ENCODE assay signal across 7 mouse cellular contexts in genomic region chr2:155929531-155930442, GRCm38 (mm10). TPM values are rescaled to one million over a fixed set of nuclear protein-coding genes. Genes with fewer than 3 reads are reported as not detected.
DNase-seq lines count a peak whose midpoint lies in the region; ATAC-seq lines count a peak whose summit lies in the region.

Gene Uqcc1 (minus strand): TSS chr2:155930310.

- peak within 1 kb of the TSS; percentile 63 for H3K27ac ChIP-seq in embryonic facial prominence, embryonic 11.5 days (replicated peaks; ENCODE audit: low read depth, low read length)
- H3K27ac ChIP-seq in limb, embryonic 11.5 days (replicated peaks; ENCODE audit: low read depth, low read length) = peak within 1 kb of the TSS; percentile 49
- peak within 1 kb of the TSS; percentile 81 for H3K27ac ChIP-seq in midbrain, embryonic 14.5 days (replicated peaks; ENCODE audit: low read depth, low read length)

- no peaks in the 10 kb centered on the region for H3K9me3 ChIP-seq in embryonic facial prominence, embryonic 11.5 days (replicated peaks; ENCODE audit: control insufficient read depth, low read length)
- H3K9me3 ChIP-seq in limb, embryonic 11.5 days (ENCODE audit: control insufficient read depth, low read length) = no peaks in the 10 kb centered on the region
- H3K9me3 ChIP-seq in midbrain, embryonic 14.5 days (ENCODE audit: control insufficient read depth, low read length) = no peaks in the 10 kb centered on the region

- under 1% methylated on average over 38 of the region's 38 CpGs for WGBS in embryonic facial prominence, embryonic 11.5 days
- under 1% methylated on average over 38 of the region's 38 CpGs for WGBS in limb, embryonic 11.5 days
- whole genome bisulfite sequencing in midbrain, embryonic 14.5 days = under 1% methylated on average over 38 of the region's 38 CpGs

- no peaks in the 10 kb centered on the region for H3K27me3 ChIP-seq in embryonic facial prominence, embryonic 11.5 days (ENCODE audit: control insufficient read depth, insufficient read depth, low read length)
- no peaks in the 10 kb centered on the region for H3K27me3 ChIP-seq in limb, embryonic 11.5 days (ENCODE audit: control insufficient read depth, insufficient read depth, low read length)
- H3K27me3 ChIP-seq in midbrain, embryonic 14.5 days (ENCODE audit: control insufficient read depth, insufficient read depth, low read length) = no peaks in the 10 kb centered on the region

- peaks cover 2% of the 10 kb centered on the region; the same call in 1 of the 2 replicates for H3K4me1 ChIP-seq in embryonic facial prominence, embryonic 11.5 days (ENCODE audit: control insufficient read depth, insufficient read depth, low read length)
- peaks cover 3% of the 10 kb centered on the region for H3K4me1 ChIP-seq in limb, embryonic 11.5 days (ENCODE audit: control insufficient read depth, insufficient read depth, low read length)
- peaks cover 8% of the 10 kb centered on the region for H3K4me1 ChIP-seq in midbrain, embryonic 14.5 days (ENCODE audit: control insufficient read depth, insufficient read depth, low read length)

- peak; percentile 96 for DNase-seq in adrenal gland, postnatal 14 days
- peak; percentile 96 for DNase-seq in embryonic facial prominence, embryonic 11.5 days (ENCODE audit: low spot score)
- peak; percentile 99 for DNase-seq in heart, adult 11 months
- DNase-seq in kidney, adult 18-20 months = peak; percentile 94
- peak; percentile 93 for DNase-seq in limb, embryonic 11.5 days (ENCODE audit: low spot score)
- peak; percentile 98 for DNase-seq in midbrain, embryonic 14.5 days
- DNase-seq in spleen, adult 18-20 months = peak; percentile 75 to 84

- H3K4me3 ChIP-seq in embryonic facial prominence, embryonic 11.5 days (ENCODE audit: low read depth, low read length) = peak within 1 kb of the TSS; percentile 67
- peak within 1 kb of the TSS; percentile 57 for H3K4me3 ChIP-seq in limb, embryonic 11.5 days (ENCODE audit: low read depth, low read length)
- peak within 1 kb of the TSS; percentile 50 for H3K4me3 ChIP-seq in midbrain, embryonic 14.5 days (replicated peaks; ENCODE audit: low read depth, low read length)

- peak within 1 kb of the TSS; percentile 61 for H3K4me2 ChIP-seq in embryonic facial prominence, embryonic 11.5 days (ENCODE audit: low read depth, low read length)
- peak within 1 kb of the TSS; percentile 66 for H3K4me2 ChIP-seq in limb, embryonic 11.5 days (ENCODE audit: low read depth, severe bottlenecking)
- peak within 1 kb of the TSS; percentile 66 for H3K4me2 ChIP-seq in midbrain, embryonic 14.5 days (ENCODE audit: low read length)

- peak; percentile 90 for ATAC-seq in embryonic facial prominence, embryonic 11.5 days (replicated peaks; ENCODE audit: insufficient number of reproducible peaks, low FRiP score, low TSS enrichment, low read depth)
- peak; percentile 88 for ATAC-seq in limb, embryonic 11.5 days (ENCODE audit: insufficient number of reproducible peaks, low FRiP score, low TSS enrichment, low read depth)
- ATAC-seq in midbrain, embryonic 14.5 days (ENCODE audit: low FRiP score, low TSS enrichment) = peak; percentile 89

- no peaks in the 10 kb centered on the region for H3K36me3 ChIP-seq in embryonic facial prominence, embryonic 11.5 days (replicated peaks; ENCODE audit: control insufficient read depth, insufficient read depth, low read depth, low read length)
- no peaks in the 10 kb centered on the region for H3K36me3 ChIP-seq in limb, embryonic 11.5 days (ENCODE audit: control insufficient read depth, insufficient read depth, low read length)
- H3K36me3 ChIP-seq in midbrain, embryonic 14.5 days (ENCODE audit: control insufficient read depth, insufficient read depth, low read length) = no peaks in the 10 kb centered on the region

- peak within 1 kb of the TSS; percentile 70 for H3K9ac ChIP-seq in embryonic facial prominence, embryonic 11.5 days (replicated peaks; ENCODE audit: low read length)
- H3K9ac ChIP-seq in limb, embryonic 11.5 days (ENCODE audit: low read length) = peak within 1 kb of the TSS; percentile 50
- H3K9ac ChIP-seq in midbrain, embryonic 14.5 days (replicated peaks; ENCODE audit: low read length) = peak within 1 kb of the TSS; percentile 47

RNA-seq across cellular contexts. Expression of gene Uqcc1, which starts in this region (rescaled TPM):
- total RNA-seq in adrenal gland, postnatal 14 days (2021) = 141 and 154 TPM in 2 replicates
- polyA plus RNA-seq in embryonic facial prominence, embryonic 11.5 days (2014; fragmentation: Nextera tagmentation; extraction: Ambion mirVana) = 85.3 and 87.7 TPM in 2 replicates
- polyA plus RNA-seq in limb, embryonic 11.5 days (2014; fragmentation: Nextera tagmentation; extraction: Ambion mirVana) = 60.4 and 82.2 TPM in 2 replicates
- 45.0 and 58.6 TPM in 2 replicates for polyA plus RNA-seq in midbrain, embryonic 14.5 days (2014; fragmentation: Nextera tagmentation; extraction: Ambion mirVana)

Comparison
In these comparisons a context has a peak if more than half of its experiments do, and no peak if none do; other contexts are left out.
1. Peak in every context shown above with its lines: DNase-seq, ATAC-seq, H3K4me3 ChIP-seq and H3K27ac ChIP-seq.